Mouse (Mus musculus) right cerebral cortex, postnatal 10 days (tissue): ENCODE data around the gene Tex13b.
"Not testable (repeated sequence)": the region's sequence is repeated elsewhere in the genome, so short reads cannot be mapped to it uniquely, and the experiment has no call there.

Source experiments
- DNase-seq, 2 experiments: peaks; one replicate each; pipeline ENCODE4 v3.0.0; 2021; ENCODE audit warnings: low spot score in 2 of 2

Gene Tex13b

DNA sequence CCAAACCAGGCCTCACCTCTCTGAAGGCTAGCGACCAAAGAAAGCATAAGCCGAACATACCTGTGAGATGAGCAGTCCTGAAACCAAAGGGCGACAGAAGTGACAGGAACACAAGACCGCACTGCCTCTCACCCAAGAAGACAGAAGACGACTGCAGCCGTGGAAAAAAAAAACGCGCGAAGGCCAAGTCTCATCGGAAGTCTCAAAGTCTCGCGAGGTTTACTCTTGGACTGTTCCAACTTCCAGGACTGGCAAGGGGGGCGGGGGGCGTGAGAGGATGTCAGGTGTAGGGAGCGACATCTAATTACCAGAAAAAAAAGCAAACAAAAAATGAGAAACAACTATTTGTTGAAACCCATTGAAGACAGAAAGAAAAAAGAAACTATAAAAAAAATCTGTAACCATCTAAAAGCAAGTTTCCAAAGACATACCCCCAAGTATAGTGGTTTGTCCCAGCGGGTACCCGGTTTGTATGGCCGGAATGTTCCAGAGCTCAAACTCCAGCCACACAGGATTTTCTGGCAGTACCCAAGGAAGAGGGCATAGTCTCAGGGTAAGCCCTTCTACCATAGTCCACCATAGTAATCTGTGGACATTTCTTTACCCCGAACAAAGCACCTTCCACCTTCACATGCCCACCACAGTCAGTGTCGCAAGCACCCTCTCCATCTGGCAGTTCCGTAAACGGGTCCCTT, at the start of gene Tex13b:
Tex13b (minus strand) TSS at position 122 of the 695 bp plus-strand sequence.
- no peak for DNase-seq

GRCm38 (mm10) chrX:140862760-140863159, 49.5 kb upstream of the Tex13b start:
- DNase-seq, result no peak

GRCm38 (mm10) chrX:140857445-140857844, 44.2 kb upstream of the Tex13b start:
- DNase-seq, result no peak

GRCm38 (mm10) chrX:140857040-140857439, 43.8 kb upstream of the Tex13b start:
- DNase-seq, result not testable (repeated sequence)

- no peak for DNase-seq
Measured at GRCm38 (mm10) chrX:140854561-140854960, 41.3 kb upstream of the Tex13b start.

DNA sequence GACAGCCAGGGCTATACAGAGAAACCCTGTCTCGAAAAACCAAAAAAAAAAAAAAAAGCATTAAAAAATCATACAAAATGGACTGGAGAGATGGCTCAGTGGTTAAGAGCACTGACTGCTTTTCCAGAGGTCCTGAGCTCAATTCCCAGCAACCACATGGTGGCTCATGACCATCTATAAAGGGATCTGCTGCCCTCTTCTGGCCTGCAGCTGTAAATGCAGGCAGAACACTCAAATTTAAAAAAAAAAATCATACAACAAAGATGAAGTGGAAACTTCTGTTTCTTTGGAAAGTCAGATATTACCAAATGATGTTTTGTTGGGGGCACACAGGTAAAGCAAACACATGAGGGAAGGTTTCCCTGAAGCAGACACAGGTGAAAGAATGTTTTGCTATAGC, 32.2 kb upstream of the Tex13b start:
- not testable (repeated sequence) for DNase-seq

DNA sequence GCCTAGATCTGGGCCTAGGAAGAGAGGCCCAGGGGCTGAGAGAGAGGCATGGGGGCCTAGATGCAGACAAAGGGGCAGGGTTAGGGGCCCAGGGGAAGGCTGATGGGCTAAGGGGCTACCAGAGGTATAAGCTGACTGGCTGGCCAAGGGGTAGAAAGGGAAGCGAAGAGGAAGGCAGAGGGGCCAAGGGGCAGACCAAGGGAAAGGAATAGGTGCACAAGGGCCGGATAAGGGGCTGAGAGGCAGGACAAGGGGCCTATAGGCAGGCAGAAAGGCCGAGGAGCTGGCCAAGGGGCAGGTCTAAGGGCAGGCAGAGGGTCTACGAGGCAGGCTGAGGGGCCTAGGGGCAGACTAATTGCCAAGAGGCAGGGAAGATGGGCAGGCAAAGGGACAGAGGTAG, 26.7 kb upstream of the Tex13b start:
- DNase-seq, result no peak

- DNase-seq, result no peak
Measured at GRCm38 (mm10) chrX:140838077-140838476, 24.8 kb upstream of the Tex13b start.

DNA sequence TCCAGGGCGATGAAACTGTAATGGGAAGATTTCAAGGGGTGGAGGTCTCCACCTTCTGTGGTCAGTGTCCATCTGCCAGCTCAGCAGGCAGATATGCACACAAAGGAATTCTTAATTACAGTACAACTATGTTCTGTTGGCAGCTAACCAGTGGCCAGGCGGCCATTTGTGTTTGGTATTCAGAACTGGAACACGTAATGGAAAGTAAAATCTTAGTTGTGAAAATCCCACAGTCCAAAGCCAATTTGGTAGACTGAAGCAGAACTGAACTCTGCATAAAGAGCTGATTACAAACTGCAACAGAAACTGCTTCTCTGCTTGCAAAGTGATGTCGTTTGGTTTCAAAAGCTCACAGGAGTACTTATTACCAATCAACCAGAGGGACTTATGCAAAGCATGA, 18.5 kb upstream of the Tex13b start:
- DNase-seq, result no peak

- no peak for DNase-seq
Measured at GRCm38 (mm10) chrX:140822295-140822694, 9.1 kb upstream of the Tex13b start.

- no peak for DNase-seq
Measured at GRCm38 (mm10) chrX:140805340-140805739, 7.9 kb downstream of the Tex13b start.

DNA sequence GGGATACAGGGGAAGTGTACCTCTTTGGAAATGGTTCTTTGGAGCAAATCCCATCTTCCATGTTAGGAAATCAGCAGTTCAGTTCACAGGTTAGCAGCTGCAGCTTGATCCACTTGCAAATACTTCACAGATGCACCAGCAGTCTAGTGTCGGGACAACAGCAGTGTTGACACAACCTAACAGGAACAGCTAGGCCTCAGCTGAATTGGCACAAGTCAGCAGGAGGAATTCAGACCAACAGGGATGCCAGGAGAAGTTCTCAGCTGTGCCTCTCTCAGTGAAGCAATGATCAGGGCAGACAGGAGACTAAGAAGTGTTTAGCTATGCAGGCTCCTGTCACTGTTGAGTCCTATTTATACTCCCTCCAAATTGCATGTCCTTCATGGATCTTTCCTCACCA, 43.4 kb downstream of the Tex13b start:
- DNase-seq, result no peak
